ENCODE assay signal across 9 mouse cellular contexts in the genomic region with DNA sequence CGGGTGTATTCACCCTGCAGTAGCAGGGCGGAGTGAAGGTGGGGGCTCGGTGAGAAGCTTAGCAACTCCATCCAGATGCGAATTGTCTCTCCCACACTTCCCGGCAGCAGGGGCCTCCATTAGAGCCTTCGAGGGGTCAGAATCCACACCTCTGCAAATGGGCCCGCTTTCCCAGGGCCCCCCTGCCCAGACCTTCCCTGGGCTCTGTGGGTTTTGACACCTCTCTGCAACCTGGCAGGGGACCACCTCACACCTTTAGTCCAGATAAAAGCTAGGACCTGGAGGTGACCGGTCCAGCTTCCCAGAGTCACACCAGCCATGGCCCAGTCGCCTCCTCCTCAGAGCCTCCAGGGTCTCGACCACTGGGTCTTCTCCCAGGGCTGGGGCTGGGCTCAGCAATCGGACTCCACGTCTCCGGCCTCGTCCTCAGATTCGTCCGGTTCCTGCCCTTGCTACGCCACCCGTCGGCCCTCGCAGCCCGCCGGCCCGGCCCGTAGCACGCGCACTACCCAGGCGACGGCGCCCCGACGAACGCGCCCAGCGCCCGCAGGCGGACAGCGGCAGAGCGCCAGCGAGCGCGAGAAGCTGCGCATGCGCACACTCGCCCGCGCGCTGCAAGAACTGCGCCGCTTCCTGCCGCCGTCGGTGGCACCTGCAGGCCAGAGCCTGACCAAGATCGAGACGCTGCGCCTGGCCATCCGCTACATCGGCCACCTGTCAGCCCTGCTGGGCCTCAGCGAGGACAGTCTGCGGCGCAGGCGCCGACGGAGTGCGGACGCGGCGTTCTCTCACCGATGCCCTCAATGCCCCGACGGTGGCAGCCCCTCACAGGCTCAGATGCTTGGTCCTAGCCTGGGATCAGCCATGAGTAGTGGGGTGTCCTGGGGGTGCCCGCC. TPM values are rescaled to one million over a fixed set of nuclear protein-coding genes. Genes with fewer than 3 reads are reported as not detected.
A peak's percentile ranks its signal among the peaks of the same experiment; 100 is the strongest.
DNase-seq lines count a peak whose midpoint lies in the region; ATAC-seq and TF ChIP-seq lines count a peak whose summit lies in the region.
"Had no signal": no experiment of that assay in that cellular context is flagged by ENCODE, and none has a peak within 500 bp of the region (broad histone marks: within the 10 kb centered on the region; RNA-seq: fewer than 3 reads in every experiment).

A gene (plus strand): TSS at position 117 of the 896 bp plus-strand sequence.

- 0 out of 2 replicates have a peak within 1 kb of the TSS, but pooled peaks have one; percentile 26 for H3K9ac ChIP-seq in intestine, postnatal 0 days (ENCODE audit: low read depth, low read length)

- H3K27me3 ChIP-seq in intestine, postnatal 0 days (replicated peaks; ENCODE audit: control insufficient read depth, insufficient read depth, low read length), result no peaks in the 10 kb centered on the region; the same call in 1 of the 2 replicates
- H3K27me3 ChIP-seq in limb, embryonic 10.5 days (ENCODE audit: low read depth, poor library complexity, severe bottlenecking), result peaks cover 38% of the 10 kb centered on the region
- H3K27me3 ChIP-seq in midbrain, embryonic 10.5 days (ENCODE audit: low read depth, poor library complexity, severe bottlenecking), result peaks cover 41% of the 10 kb centered on the region

- peak; percentile 36 for TF ChIP-seq CTCF in intestine, postnatal 0 days (IDR thresholded peaks at IDR 0.05; ENCODE audit: low read depth)

- peak within 1 kb of the TSS; percentile 2; the same call in 1 of the 2 replicates for H3K4me3 ChIP-seq in intestine, postnatal 0 days (ENCODE audit: low read depth, low read length)
- peak within 1 kb of the TSS; percentile 50 for H3K4me3 ChIP-seq in limb, embryonic 10.5 days
- H3K4me3 ChIP-seq in midbrain, embryonic 10.5 days, result peak within 1 kb of the TSS; percentile 51

- peak within 1 kb of the TSS; percentile 57 for H3K4me2 ChIP-seq in intestine, postnatal 0 days (replicated peaks; ENCODE audit: low read depth)

- H3K4me1 ChIP-seq in intestine, postnatal 0 days (replicated peaks; ENCODE audit: control insufficient read depth, insufficient read depth, low read length), result peaks cover 6% of the 10 kb centered on the region; the same call in 1 of the 2 replicates
- peaks cover 15% of the 10 kb centered on the region for H3K4me1 ChIP-seq in limb, embryonic 10.5 days
- H3K4me1 ChIP-seq in midbrain, embryonic 10.5 days, result peaks cover 9% of the 10 kb centered on the region

- DNase-seq in adrenal gland, adult 2 months, result peak; percentile 77
- peak; percentile 93 for DNase-seq in embryo, embryonic 11 days
- DNase-seq in heart, adult 18-20 months, result peak; percentile 68 to 73
- peak; percentile 82 for DNase-seq in limb, embryonic 10.5 days (ENCODE audit: low spot score)
- DNase-seq in midbrain, embryonic 10.5 days (ENCODE audit: low spot score), result peak; percentile 77
- peak; percentile 79 for DNase-seq in right cerebral cortex, postnatal 25 days
- peak; percentile 50 to 68 for DNase-seq in urinary bladder, postnatal 36 days (ENCODE audit: low spot score in 2 of 2)

- H3K9me3 ChIP-seq in intestine, postnatal 0 days (ENCODE audit: control insufficient read depth), result no peaks in the 10 kb centered on the region
- H3K9me3 ChIP-seq in limb, embryonic 10.5 days (replicated peaks), result no peaks in the 10 kb centered on the region
- H3K9me3 ChIP-seq in midbrain, embryonic 10.5 days (replicated peaks), result no peaks in the 10 kb centered on the region

- 17% methylated on average over 70 of the region's 71 CpGs for WGBS in intestine, postnatal 0 days
- 10% methylated on average over 71 of the region's 71 CpGs for WGBS in limb, embryonic 10.5 days
- 21% methylated on average over 71 of the region's 71 CpGs for WGBS in midbrain, embryonic 10.5 days

- no peak within 1 kb of the TSS for H3K27ac ChIP-seq in intestine, postnatal 0 days (ENCODE audit: low read depth, low read length)
- H3K27ac ChIP-seq in limb, embryonic 10.5 days, result peak within 1 kb of the TSS; percentile 75
- H3K27ac ChIP-seq in midbrain, embryonic 10.5 days (replicated peaks), result peak within 1 kb of the TSS; percentile 81

- ATAC-seq in intestine, postnatal 0 days, result peak; percentile 71

- H3K36me3 ChIP-seq in intestine, postnatal 0 days (ENCODE audit: control insufficient read depth, insufficient read depth), result no peaks in the 10 kb centered on the region
- no peaks in the 10 kb centered on the region for H3K36me3 ChIP-seq in limb, embryonic 10.5 days
- no peaks in the 10 kb centered on the region for H3K36me3 ChIP-seq in midbrain, embryonic 10.5 days

RNA-seq across cellular contexts. Expression of the gene that starts here (rescaled TPM):
- under 1 TPM; 0.43 to 0.93 TPM for total RNA-seq in adrenal gland, adult 2 months (2021)
- polyA plus RNA-seq in adrenal gland, adult 2 months (2012; rRNA removed), result 0.88 and 0.95 TPM in 2 replicates
- under 1 TPM in 1 of 2 experiments, not detected in 1; 0.12 TPM for total RNA-seq in heart, adult 18-20 months (2021)
- polyA plus RNA-seq in intestine, postnatal 0 days (2015; fragmentation: Nextera tagmentation; extraction: Ambion mirVana), result 1.7 and 1.9 TPM in 2 replicates
- 0.21 TPM in 1 of 2 replicates, not detected in the other for polyA plus RNA-seq in limb, embryonic 10.5 days (2016; fragmentation: Nextera tagmentation; extraction: Ambion mirVana)
- polyA plus RNA-seq in midbrain, embryonic 10.5 days (2016; fragmentation: Nextera tagmentation; extraction: Ambion mirVana), result 0.53 and 0.61 TPM in 2 replicates
- total RNA-seq: gastrocnemius, adult 8-10 months had no signal

Comparison
In these comparisons a context has a peak if more than half of its experiments do, and no peak if none do; other contexts are left out.
1. Peak in DNase-seq in adrenal gland, adult 2 months; RNA of the gene not detected or under 1 TPM.
2. Peak in DNase-seq in heart, adult 18-20 months; RNA of the gene not detected or under 1 TPM.
3. Peak in DNase-seq, H3K4me3 ChIP-seq and H3K27ac ChIP-seq in limb, embryonic 10.5 days; RNA of the gene not detected or under 1 TPM.
4. Peak in DNase-seq, H3K4me3 ChIP-seq and H3K27ac ChIP-seq in midbrain, embryonic 10.5 days; RNA of the gene not detected or under 1 TPM.